ENCODE assay signal across 25 mouse cellular contexts in the genomic region with DNA sequence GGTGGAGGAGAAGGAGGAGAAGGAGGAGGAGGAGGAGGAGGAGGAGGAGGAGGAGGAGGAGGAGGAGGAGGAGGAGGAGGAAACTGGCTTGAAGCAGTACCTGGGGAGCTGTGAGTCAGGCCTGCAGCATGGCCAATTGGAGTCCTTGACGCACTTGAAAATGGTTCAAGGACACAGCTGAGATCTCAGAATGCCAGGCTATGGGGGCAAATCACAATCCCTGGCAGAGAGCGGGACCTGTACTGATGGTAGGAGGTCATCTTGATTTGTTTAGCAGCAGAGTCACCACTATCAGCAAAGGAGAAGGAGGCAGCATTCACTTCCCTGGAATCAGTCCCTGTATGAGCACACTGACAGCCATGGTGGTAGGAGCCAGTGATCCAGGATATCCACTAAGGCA.
"Had no signal": no experiment of that assay in that cellular context is flagged by ENCODE, and none has a peak within 500 bp of the region (broad histone marks: within the 10 kb centered on the region; RNA-seq: fewer than 3 reads in every experiment).

No protein-coding gene starts in this region.

- H3K4me1 ChIP-seq: heart, embryonic 10.5 days; heart, embryonic 12.5 days; hindbrain, embryonic 12.5 days; intestine, embryonic 15.5 days; limb, embryonic 10.5 days; liver, embryonic 13.5 days; liver, embryonic 15.5 days had no signal

- H3K36me3 ChIP-seq: heart, embryonic 10.5 days; heart, embryonic 12.5 days; hindbrain, embryonic 10.5 days; hindbrain, embryonic 12.5 days; intestine, embryonic 15.5 days; kidney, embryonic 15.5 days; limb, embryonic 10.5 days; limb, embryonic 12.5 days; liver, embryonic 13.5 days; liver, embryonic 15.5 days had no signal

- H3K4me3 ChIP-seq: gastrocnemius, adult 2 months; heart, embryonic 10.5 days; heart, embryonic 12.5 days; hindbrain, embryonic 10.5 days; hindbrain, embryonic 12.5 days; intestine, embryonic 15.5 days; kidney, embryonic 15.5 days; limb, embryonic 10.5 days; limb, embryonic 12.5 days; liver, embryonic 13.5 days; liver, embryonic 15.5 days had no signal

- H3K27me3 ChIP-seq: heart, embryonic 12.5 days; hindbrain, embryonic 12.5 days; intestine, embryonic 15.5 days; kidney, embryonic 15.5 days; limb, embryonic 12.5 days; liver, embryonic 13.5 days; liver, embryonic 15.5 days had no signal

- H3K9me3 ChIP-seq: heart, embryonic 10.5 days; heart, embryonic 12.5 days; hindbrain, embryonic 10.5 days; hindbrain, embryonic 12.5 days; intestine, embryonic 15.5 days; kidney, embryonic 15.5 days; limb, embryonic 10.5 days; limb, embryonic 12.5 days; liver, embryonic 13.5 days; liver, embryonic 15.5 days had no signal

- DNase-seq: gastrocnemius, adult 2 months; gastrocnemius, postnatal 10 days; gastrocnemius, postnatal 25 days; heart, postnatal 10 days; heart, postnatal 4 days; kidney, adult 18-20 months; kidney, adult 9 months; kidney, postnatal 14 days; kidney, postnatal 36 days; layer of hippocampus, adult 9-11 months; layer of hippocampus, postnatal 36 days; liver; liver, embryonic 13.5 days; liver, postnatal 0 days had no signal

- H3K27ac ChIP-seq: gastrocnemius, adult 2 months; heart, embryonic 10.5 days; hindbrain, embryonic 10.5 days; hindbrain, embryonic 12.5 days; hindbrain, embryonic 14.5 days; intestine, embryonic 15.5 days; kidney, embryonic 15.5 days; kidney, postnatal 0 days; limb, embryonic 10.5 days; limb, embryonic 12.5 days; liver, embryonic 13.5 days; liver, embryonic 15.5 days had no signal
